Mouse (Mus musculus): ENCODE measurements around the gene Rab23.
A peak's percentile ranks its signal among the peaks of the same experiment; 100 is the strongest.

The Rab23 gene

DNA sequence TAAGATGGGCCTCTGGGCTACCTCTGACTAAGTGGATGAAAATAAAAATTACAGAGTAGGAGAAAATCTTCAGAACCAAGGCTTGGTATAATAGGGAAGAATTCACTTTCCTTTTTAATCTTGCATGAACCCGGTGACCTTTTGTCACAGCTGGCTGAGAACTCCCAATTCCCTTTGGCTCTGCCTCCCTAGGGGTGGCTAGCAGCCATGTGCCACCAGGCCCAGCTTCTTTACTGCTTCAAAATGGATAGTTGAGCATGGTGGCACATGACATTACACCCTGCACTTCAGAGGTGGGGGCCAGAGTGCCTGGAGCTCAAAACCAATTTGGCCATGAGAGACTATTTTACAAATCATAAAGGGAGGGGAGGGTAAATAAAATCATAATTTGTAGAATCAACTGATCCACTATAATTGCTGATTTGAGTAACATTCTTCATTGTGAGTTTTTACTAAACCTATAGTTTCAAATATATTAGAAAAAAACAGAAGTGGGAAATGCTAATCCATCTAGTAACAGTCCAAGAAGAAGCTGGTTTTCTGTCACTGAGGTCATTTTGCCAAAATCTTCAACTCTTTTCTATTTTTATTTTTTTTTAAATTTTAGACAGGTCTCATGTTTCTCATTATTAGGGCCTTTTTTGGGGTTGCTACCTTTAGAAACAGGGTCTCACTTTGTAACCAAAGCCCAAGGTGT lies 48.6 kb downstream of the Rab23 start:
- peak; percentile 66 for DNase-seq (ENCODE audit: low spot score)

DNA sequence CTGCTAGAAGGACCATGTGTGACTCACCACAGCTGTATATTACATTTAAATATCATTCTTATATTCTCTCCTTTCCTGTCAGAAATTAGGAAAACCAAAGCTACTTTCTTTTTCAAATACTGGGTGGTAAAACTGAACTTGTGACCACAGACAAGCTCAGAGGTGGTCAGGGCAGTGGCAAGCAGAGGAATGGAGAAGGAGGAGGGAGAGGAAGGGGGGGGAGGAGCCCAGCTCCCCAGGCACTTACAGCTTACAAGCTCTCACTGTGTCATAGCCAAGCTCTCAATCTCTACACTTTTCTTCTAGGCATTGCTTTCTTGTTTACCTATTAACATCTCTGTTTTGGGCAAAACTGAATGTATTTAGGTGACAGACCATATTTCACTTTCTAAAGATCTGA lies 49.1 kb downstream of the Rab23 start:
- DNase-seq (ENCODE audit: low spot score), result peak; percentile 16

DNA sequence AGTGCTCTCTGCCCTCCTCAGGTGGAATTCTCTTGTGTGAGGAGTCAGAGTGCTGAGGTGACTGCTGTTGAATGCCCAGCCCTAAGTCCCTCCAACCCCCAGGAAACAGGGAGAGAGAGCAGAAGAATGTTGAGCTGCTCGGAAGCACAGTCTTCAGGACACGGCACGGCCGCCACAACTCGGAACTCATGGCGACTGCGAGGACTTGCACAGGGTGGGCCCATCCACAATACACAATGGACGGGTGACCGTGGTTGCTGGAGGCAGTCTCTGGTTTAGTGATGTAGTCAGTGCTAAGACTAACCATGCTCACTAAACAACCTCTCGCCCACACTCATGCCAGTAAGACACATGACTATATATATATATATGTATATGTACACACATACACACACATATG lies 51.9 kb downstream of the Rab23 start:
- no peak for DNase-seq (ENCODE audit: low spot score)

DNA sequence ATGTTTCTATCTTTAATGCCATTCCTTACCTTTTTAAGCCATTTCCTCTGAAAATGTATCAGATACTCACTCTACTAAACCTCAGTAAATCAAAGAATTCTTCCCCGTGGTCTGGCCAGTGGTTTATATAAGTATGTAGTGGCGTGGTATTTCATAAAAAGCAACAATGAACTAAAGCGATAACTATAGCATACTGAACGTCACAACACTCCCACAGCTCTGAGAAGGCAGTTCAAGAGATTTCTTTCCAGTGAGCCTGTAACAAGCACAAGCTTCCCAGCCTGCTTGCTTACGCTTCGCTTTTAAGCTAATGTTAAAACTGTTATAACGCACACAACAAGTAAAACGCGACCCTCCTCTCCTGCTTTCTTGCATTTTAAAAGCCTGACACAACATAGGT lies 52.4 kb downstream of the Rab23 start:
- DNase-seq (ENCODE audit: low spot score), result no peak

DNA sequence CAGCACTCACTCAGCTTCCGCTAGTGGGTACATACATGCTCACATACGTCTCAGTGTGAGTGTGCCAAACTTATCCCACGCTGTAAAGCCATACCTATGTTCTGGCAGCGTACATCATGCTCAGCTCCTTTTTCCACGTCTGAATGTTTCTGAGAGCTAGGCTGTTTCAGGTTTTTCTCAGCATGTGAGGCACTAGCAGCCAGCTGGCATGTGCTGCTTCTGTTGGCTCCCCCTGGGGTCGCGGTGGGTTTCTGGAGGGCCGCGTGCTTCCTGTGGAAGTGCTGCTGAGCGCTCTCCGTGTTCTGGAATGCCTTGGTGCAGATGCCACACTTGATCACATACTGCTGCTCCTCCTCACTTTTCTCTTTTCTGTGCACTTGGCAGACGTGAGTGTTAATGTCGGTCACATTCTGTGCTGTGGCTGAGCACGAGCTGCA lies 56.5 kb downstream of the Rab23 start:
- DNase-seq (ENCODE audit: low spot score), result no peak

DNA sequence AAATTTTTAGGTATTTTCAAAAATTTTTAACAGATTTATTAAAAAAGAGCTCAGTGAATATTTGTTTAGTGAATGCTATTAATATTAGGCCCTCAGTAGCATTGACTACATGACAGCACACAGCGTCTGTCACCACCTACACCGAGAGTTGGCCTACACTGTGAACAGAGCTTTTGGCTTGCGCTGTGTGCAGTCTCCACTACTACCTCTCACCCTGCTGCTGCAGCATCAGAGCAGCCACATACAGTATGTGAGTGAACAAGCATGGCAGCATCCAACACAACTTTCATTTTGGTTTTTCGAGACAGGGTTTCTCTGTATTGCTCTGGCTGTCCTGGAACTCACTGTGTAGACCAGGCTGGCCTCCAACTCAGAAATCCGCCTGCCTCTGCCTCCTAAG lies 64.9 kb downstream of the Rab23 start:
- DNase-seq (ENCODE audit: low spot score), result no peak

DNA sequence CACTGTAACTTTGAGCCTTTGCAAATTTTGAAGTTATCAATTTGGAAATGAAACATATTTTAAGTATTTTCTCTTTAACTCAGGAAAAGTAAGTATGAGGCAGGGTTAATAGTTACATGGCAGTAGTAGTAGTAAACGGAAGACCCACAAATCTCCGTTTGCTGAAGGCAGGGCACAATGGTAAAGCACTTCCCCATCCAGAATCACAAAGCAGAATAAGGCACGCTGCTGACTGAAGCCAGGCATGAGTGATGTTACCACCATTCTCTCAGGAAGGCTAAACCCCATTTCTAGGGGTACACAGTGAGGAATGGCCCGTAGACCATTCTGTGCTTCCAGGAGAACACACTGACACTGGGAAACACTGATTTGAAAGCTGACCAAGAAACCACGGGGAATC lies 68.4 kb downstream of the Rab23 start:
- no peak for DNase-seq (ENCODE audit: low spot score)

DNA sequence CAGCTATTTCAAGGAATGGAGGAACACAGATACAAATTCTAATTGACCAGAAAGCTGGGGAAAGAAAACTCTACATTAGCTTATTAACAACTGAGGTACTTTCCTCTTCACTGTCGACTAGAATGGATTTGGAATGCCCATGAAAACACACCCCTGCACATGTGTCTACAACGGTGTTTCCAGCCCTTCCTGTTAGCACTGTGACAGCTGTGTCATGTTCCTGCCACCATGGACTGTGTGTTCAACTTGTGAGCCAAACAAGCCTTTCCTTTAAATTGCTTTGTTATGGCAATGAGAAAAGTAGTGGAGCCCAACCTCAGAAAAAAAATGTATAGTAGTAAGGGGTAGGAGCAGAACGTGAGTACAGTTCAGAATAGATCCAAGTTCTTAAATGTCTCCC lies 68.8 kb downstream of the Rab23 start:
- no peak for DNase-seq (ENCODE audit: low spot score)
